Mouse (Mus musculus): ENCODE measurements around the gene Cldn11.
A peak's percentile ranks its signal among the peaks of the same experiment; 100 is the strongest.
"Not testable (repeated sequence)": the region's sequence is repeated elsewhere in the genome, so short reads cannot be mapped to it uniquely, and the experiment has no call there.

Gene Cldn11

DNA sequence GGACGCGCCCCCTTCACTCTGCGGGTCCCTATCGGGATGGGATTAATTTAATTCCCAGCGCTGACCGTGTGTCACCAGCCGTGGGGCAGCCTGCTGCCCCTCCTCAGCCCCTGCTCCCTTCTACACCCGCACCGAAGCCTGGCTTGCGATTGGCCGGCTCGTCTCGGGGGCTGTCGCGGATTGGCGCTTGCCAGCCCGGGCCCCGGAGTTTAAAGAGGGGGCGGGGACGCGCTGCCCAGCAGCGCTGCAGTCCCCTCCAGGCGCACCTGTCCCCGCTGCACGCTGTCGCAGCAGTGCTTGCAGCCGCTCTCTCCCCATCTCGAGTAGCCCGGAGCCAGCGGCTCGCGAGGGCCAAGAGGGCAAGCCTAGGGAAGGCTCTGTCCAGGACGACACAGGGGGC is at the start of gene Cldn11:
TSS of gene Cldn11 (plus strand) at position 215 of the 400 bp plus-strand sequence.
- DNase-seq (ENCODE audit: low spot score): peak; percentile 78

DNA sequence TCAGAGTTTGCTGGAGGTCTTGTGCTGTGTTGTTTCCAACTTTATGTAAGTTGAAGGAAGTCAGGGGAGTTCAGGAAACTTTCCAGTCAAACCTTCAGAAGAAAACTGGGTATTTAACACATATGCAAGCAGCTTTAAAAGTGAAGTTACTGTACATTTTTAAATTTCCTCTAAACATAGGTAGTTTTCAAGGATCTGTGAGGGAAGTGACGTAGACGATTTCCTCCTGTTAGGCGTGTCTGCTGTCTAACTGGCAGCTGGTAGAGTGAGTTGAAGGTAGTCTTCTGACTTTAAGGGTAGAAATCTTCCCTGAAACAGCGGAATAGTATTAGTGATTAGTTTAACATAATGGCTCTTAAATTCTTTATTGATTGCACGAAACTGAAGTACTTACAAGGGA is 49.7 kb upstream of the Cldn11 start:
- DNase-seq (ENCODE audit: low spot score): no peak

GRCm38 (mm10) chr3:31100802-31101201 is 48.9 kb upstream of the Cldn11 start:
- no peak for DNase-seq (ENCODE audit: low spot score)

GRCm38 (mm10) chr3:31104936-31105335 is 44.8 kb upstream of the Cldn11 start:
- no peak for DNase-seq (ENCODE audit: low spot score)

DNA sequence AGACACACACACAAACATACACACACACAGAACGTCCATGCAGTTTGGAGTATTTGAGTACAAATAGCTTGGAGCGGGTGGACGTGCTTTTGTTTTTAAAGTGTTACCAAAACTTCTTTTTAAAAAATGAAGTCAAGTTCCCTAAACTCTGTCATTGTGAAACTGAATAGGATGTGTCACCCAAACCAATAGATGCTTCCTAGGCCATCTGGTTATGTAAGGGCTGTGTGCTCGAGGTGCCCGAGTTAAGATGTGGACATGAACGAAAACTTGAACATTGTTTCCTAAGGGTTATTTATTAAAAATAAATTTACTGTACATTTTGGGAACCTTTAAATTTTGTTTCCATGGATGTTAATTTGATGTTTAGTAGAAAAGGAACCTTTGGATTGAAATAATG is 43.1 kb upstream of the Cldn11 start:
- DNase-seq (ENCODE audit: low spot score): no peak

- DNase-seq (ENCODE audit: low spot score): no peak
Measured at GRCm38 (mm10) chr3:31107674-31108073, 42.0 kb upstream of the Cldn11 start.

DNA sequence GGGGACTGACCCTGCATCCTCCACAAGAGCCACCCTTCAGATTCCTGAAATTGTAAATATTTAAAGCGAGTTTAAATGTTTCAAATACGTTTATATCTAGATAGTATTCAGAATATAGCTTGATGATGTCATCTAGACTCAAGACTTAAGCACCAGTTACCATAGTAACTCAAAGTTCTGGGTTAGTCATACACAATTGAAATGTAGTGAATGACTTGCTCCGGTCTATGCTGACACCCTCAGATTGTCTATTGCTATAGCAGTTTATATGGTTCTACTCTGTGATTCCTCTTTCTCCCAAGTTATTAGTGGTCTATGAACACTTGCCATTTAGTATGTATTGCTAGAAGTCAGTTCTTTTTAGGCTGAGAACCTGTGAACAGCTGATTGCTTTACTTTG is 40.6 kb upstream of the Cldn11 start:
- DNase-seq (ENCODE audit: low spot score): no peak

- DNase-seq (ENCODE audit: low spot score): no peak
Measured at GRCm38 (mm10) chr3:31123098-31123497, 26.6 kb upstream of the Cldn11 start.

- DNase-seq (ENCODE audit: low spot score): no peak
Measured at GRCm38 (mm10) chr3:31126303-31126702, 23.4 kb upstream of the Cldn11 start.

- no peak for DNase-seq (ENCODE audit: low spot score)
Measured at GRCm38 (mm10) chr3:31126848-31127247, 22.9 kb upstream of the Cldn11 start.

DNA sequence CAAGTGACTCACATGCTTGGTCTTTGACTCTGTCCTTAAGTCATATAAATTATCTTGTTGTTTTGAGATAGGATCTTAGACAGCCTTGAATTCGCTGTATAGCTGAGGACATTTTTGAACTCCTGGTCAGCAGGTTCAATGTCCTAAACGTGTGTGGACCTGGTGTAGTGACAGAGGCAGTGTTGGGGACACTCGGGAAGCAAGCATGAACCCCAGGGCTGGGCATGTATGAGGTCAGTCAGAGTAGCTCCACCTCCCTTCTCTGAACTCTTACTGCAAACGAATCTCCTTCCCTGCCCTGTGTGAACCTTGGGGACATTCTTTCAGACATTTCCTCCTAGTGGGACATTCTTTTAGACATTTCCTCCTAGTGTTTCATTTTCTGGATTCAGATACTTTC is 20.0 kb upstream of the Cldn11 start:
- DNase-seq (ENCODE audit: low spot score): no peak

DNA sequence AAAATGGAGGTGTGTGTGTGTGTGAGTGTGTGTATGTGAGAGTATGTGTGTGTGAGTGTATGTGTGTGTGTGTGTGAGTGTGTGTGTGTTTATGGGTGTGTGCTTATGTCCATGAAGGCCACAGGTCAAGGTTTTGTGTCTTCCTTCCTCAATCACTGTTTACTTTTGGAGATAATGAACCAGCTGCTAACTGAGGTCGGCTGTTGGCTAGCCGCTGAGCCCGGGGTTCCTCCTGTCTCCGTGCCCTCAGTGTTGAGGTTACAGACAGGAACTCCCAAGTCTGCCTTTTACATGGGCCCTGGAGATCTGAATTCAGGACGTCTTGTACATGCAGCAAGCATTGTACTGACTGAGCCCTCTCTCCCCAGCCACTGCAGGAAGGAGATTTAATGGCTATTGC is 16.1 kb upstream of the Cldn11 start:
- no peak for DNase-seq (ENCODE audit: low spot score)

DNA sequence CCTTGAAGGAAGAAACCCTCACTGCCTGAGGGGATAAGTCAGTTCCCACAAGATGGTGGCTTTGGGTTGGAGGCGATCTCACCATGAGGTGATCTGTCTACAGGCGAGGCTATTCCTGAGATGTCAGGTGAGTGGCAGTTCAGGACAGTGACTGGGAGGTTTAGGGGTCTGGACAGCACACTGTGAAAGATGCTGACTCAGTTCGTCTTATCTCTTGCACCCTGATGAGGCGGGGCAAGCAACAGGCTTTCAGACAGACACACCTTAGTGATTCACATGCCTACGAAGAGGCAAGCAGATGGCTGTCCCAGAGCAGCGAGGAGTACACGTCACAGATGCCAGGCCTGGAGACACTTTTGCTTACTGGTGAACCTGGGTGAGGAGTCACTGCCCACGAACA is 15.5 kb upstream of the Cldn11 start:
- no peak for DNase-seq (ENCODE audit: low spot score)

- DNase-seq (ENCODE audit: low spot score): no peak
Measured at GRCm38 (mm10) chr3:31134696-31135095, 15.0 kb upstream of the Cldn11 start.

DNA sequence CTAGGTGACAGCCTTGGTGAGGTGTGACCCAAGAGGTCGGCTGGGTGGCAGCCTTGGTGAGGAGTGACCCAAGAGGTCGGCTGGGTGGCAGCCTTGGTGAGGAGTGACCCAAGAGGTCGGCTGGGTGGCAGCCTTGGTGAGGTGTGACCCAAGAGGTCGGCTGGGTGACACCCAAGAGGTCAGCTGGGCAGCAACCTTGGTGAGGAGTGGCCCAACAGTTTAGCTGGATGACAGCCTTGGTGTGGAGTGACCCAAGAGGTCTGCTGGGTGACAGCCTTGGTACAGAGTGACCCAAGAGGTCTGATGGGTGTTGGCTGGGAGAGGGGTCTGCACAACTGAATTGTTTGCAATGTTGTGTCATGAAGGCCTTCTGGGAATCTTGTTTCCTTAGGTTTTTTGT is 13.1 kb upstream of the Cldn11 start:
- DNase-seq (ENCODE audit: low spot score): not testable (repeated sequence)

GRCm38 (mm10) chr3:31138454-31139424 is 11.0 kb upstream of the Cldn11 start:
- peak; percentile 95 for DNase-seq (ENCODE audit: low spot score)

DNA sequence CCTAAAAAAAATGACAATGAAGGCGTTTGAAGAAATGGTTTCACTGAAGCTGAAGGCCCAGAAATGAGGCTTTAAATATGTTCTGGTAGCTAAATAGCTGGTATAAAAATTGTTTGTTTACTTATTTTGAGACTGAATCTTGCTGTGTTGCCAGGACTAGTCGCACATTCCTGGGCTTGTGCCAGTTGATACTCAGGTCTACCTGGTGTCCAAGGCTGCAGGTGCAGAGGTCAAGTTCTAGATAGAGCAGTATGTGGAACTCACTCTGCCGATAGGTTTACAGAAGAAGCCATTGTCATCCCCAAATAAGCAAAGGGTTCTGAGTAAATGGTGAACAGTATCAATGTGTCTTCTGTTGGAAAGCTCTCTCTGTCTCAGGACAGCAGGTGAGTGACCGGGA is 8.1 kb upstream of the Cldn11 start:
- no peak for DNase-seq (ENCODE audit: low spot score)

GRCm38 (mm10) chr3:31145222-31145621 is 4.5 kb upstream of the Cldn11 start:
- not testable (repeated sequence) for DNase-seq (ENCODE audit: low spot score)

DNA sequence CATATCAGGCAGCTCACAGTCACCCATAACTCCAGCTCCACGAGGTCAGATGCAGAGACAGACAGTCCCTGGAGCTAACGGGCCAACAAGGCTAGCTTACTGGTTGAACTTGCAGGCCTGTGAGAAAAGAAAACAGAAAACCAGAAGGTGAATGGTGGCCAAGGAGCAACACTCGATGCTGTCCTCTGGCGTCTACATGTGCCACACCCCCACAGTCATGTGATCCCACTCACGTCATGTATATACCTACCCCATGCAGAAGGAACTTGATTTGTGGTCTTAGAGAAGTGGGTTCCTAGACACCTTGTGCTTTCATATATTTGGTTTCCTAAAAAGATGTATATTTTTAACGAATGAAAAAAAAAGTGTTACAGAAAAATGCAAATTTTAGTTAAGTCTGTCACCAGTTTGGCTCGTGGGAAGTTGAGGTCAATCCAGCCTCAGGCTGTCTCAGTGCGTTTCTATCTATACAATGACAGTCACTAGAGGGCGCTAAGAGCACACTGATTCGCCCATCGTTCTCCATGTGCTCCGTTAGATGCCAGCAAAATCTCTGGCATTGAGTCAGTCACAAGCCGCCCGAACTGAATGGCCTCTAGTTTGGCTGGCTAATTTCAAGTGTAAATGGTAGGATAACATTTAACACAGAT is 4.0 kb upstream of the Cldn11 start:
- peak; percentile 99 for DNase-seq (ENCODE audit: low spot score)

DNA sequence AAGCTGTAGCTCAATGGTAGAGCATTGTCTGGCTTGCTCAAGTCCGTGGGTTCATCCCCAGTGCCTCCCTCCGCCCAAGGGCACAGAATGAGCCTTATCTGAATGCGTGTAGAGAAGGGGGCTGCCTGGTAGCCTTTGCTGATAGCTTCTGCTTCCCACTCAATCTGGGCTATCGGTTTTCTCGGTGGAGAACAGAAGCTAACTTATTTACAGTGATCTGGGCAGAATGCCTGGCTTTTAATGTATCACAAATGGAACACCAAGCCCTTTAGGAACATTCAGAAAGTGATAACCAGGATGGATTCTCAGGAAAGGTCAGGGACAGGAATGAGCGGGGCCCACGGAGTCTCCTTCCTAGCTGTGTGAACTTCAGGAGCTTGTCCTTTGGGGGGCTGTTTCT is 1.1 kb upstream of the Cldn11 start:
- no peak for DNase-seq (ENCODE audit: low spot score)

DNA sequence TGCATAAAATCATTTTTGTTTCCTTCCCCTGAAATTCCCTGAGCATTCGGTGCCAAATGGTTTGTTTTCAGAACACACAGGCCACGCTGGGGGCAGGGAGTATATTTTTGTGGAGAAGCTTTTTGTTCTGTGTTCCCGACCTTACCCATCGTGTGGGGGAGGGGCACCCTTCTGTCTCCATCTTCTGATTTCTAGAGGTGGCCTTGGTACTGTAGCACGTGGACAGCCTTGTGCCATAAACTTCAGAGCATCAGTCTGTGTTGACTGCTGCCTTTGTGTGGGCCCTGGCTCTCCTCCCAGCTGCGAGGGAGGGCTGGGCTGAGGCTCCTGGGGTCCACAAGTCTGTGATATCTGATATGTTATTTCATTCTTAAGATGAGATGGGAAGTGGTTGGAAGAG is 2.4 kb downstream of the Cldn11 start:
- no peak for DNase-seq (ENCODE audit: low spot score)

DNA sequence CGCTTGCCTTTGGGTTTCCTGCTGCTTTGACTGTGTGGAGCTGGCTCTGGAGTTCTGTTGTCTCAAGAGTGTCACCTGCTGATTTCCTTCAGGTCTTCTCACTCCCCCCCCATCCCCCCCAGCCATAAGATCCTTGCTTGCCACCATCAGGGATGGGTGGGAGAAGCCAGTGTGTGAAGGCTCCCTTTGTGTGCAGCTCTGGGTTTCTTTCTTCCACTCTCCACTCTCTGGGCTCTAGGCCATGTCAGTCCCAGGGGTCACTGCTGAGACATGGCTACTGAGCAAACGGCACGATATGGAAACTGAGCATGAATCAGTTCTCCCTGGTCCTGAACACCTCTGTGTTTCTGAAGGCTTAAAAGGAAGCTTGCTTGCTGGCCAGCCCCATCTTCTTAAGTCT is 6.4 kb downstream of the Cldn11 start:
- DNase-seq (ENCODE audit: low spot score): no peak

DNA sequence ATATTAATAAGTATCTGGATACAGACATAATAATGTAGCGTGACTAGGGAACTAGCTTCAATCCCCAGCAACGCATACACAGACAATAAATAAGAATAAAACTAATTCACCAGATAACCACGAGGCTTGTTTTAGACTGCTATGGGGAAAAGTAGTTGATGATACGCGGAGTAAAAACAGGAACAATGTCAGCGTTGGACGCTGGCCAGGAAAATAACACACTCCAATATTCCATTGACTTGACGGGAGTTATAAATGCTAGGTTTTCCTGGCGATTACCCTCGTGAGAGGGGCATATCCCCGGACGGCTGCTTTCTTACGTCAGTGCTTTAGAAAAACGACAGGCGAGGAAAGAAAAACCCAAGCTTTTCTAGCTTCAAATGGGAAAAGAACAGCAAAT is 8.1 kb downstream of the Cldn11 start:
- DNase-seq (ENCODE audit: low spot score): no peak

Measured in retina, embryonic 14.5 days (tissue).